Mouse (Mus musculus) embryonic facial prominence, embryonic 10.5 days (tissue): Measurements from ENCODE around the gene Pex7. TPM values are rescaled to one million over a fixed set of nuclear protein-coding genes. Genes with fewer than 3 reads are reported as not detected.

Experiments used
- DNase-seq: peaks from one replicate; pipeline ENCODE4 v3.0.0-alpha.2; 2017; ENCODE audit warnings: low spot score
- H3K27ac ChIP-seq: fragments of 300-500 bp; sonication (generic); replicated peaks from 2 replicates; pipeline ENCODE4 v1.5.1; 2016; ENCODE audit warnings: mild to moderate bottlenecking
- H3K27me3 ChIP-seq: fragments of 300-500 bp; sonication (generic); replicated peaks from 2 replicates; pipeline ENCODE4 v1.6.1; 2016; ENCODE audit warnings: low read depth, mild to moderate bottlenecking; ENCODE audit not compliant: poor library complexity, severe bottlenecking
- H3K36me3 ChIP-seq: fragments of 300-500 bp; sonication (generic); replicated peaks from 2 replicates; pipeline ENCODE4 v1.6.1; 2016; ENCODE audit warnings: mild to moderate bottlenecking, moderate library complexity
- H3K4me1 ChIP-seq: fragments of 300-500 bp; sonication (generic); 2 replicates; pipeline ENCODE4 v1.6.1; 2016
- H3K4me3 ChIP-seq: fragments of 300-500 bp; sonication (generic); 2 replicates; pipeline ENCODE4 v1.5.1; 2016; ENCODE audit warnings: mild to moderate bottlenecking, moderate library complexity
- H3K9me3 ChIP-seq: fragments of 300-500 bp; sonication (generic); 2 replicates; pipeline ENCODE4 v1.6.1; 2016; ENCODE audit warnings: mild to moderate bottlenecking
- WGBS: fragments of 180-500 bp; shearing (Covaris S2); methylation state at CpG from one replicate; pipeline ENCODE4 v1.1.7; 2016; 5-methylcytosine and 5-hydroxymethylcytosine counted together
- polyA plus RNA-seq: library from polyadenylated mRNA; unstranded; fragments of >200 nt; fragmentation: Nextera tagmentation; extraction: Ambion mirVana; gene quantifications from 2 replicates; pipeline ENCODE4 v1.2.1, GENCODE M21; 2016

The Pex7 gene
- polyA plus RNA-seq, 1 experiment from 2014 or later, result 24.8 TPM

DNA sequence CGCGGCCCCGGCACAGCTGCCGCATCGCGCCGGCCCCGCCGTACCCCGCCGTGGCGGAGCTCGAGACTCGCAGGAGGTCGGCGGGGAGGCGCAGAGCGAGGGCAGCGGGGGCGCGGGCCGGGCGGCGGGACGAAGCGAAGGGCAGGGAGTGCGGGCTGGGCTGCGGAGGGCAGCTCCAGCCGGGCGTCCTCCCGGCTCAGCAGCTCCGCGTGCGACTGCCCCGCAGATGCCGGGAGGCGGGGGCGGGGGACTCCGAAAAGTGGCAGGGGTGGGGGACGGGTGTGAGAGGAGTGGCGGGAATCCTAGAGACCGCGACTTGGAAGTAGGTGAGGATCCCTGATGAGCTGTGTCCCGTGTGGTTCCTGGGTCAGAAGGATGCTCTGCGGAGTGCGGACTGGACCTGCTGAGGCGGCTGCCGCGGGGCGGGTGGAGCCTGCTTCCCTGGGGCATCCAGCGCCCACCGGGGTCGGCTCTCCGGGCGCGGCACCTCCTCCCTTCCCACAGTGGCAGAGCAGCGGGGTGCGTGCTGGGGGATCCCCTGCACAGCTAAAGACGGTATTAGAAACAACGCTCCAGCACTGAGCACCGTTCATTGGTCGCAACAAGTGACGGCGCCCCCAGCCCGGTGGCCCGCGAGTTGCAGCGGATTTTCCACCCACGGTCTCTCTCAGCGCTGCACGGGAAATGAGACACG, 56.3 kb downstream of the Pex7 start, which contains the start of gene Slc35d3:
Gene Slc35d3 (minus strand): TSS at position 462 of the 694 bp plus-strand sequence.
- H3K4me3 ChIP-seq, result peak within 1 kb of the TSS; percentile 72
- WGBS, result under 1% methylated on average over 72 of the region's 72 CpGs
- H3K4me1 ChIP-seq, result peaks cover 34% of the 10 kb centered on the region
- H3K36me3 ChIP-seq, result no peaks in the 10 kb centered on the region
- H3K27me3 ChIP-seq, result peaks cover 88% of the 10 kb centered on the region
- H3K27ac ChIP-seq, result no peak within 1 kb of the TSS; the same call in 1 of the 2 replicates
- H3K9me3 ChIP-seq, result no peaks in the 10 kb centered on the region
- peak; percentile 72 for DNase-seq

DNA sequence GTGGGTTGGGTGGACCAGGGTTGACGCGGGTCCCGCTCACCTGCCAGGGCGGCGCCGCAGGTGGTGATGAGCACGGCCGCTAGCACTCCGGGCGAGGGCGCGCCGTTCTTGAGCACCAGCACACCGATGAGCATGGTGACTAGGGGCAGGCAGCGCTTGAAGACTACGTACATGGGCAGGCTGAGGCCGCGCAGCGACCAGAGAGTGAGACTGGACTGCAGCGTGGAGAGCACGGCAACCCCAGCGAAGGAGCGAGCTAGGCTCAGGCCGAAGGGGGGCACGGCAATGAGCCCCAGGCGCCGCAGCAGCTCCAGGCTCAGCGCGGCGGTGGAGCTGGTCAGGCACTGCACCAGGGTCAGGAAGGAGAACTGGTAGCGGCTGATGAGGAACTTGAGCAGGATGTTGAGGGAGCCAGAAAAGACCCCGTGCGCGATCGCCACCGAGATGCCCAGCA, 56.9 kb downstream of the Pex7 start:
- Histone ChIP-seq H3K4me3 (peak overlapping the region; percentile 72), H3K27me3 (peaks cover 93% of the 10 kb centered on the region), H3K9me3 (no peaks in the 10 kb centered on the region), H3K27ac (no peak overlapping the region; the same call in 1 of the 2 replicates), H3K36me3 (no peaks in the 10 kb centered on the region), H3K4me1 (peaks cover 34% of the 10 kb centered on the region)
- DNase-seq, result no peak
- WGBS, result under 1% methylated on average over 36 of the region's 36 CpGs

DNA sequence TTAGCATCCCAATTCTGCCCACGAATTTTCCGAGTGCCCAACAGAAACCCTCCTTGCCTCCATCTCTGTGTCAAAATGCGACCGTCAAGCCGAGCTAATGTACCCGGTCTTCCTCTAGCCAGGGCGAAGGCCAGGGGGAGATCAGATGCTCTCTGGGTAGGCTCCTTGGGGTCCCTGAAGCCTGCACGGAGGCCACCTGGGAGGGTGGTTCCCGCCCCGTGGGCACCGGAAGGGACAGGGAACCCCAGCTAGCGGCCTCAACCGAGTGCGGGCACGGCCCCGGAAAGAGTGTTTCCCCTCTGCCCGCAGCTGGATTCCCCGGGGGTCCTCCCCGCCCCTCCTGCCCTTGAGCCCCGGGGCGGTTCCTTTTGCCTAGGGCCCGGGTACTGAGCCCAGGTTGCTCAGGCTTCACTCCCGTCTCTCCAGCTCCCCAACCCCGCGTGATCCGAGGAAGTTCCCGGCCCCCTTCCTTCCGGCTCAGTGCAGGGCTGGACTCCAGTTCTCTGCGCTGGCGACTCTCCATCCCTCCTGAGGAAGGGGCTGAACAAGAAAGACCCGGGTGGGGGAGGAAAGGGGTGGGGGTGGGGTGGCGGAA, 57.6 kb downstream of the Pex7 start:
- no peaks in the 10 kb centered on the region for H3K9me3 ChIP-seq
- DNase-seq, result peak; percentile 64
- peaks cover 34% of the 10 kb centered on the region for H3K4me1 ChIP-seq
- no peaks in the 10 kb centered on the region for H3K36me3 ChIP-seq
- H3K27ac ChIP-seq, result no peak overlapping the region; the same call in 1 of the 2 replicates
- peak overlapping the region; percentile 72 for H3K4me3 ChIP-seq
- H3K27me3 ChIP-seq, result peaks cover 93% of the 10 kb centered on the region
- under 1% methylated on average over 32 of the region's 32 CpGs for WGBS

DNA sequence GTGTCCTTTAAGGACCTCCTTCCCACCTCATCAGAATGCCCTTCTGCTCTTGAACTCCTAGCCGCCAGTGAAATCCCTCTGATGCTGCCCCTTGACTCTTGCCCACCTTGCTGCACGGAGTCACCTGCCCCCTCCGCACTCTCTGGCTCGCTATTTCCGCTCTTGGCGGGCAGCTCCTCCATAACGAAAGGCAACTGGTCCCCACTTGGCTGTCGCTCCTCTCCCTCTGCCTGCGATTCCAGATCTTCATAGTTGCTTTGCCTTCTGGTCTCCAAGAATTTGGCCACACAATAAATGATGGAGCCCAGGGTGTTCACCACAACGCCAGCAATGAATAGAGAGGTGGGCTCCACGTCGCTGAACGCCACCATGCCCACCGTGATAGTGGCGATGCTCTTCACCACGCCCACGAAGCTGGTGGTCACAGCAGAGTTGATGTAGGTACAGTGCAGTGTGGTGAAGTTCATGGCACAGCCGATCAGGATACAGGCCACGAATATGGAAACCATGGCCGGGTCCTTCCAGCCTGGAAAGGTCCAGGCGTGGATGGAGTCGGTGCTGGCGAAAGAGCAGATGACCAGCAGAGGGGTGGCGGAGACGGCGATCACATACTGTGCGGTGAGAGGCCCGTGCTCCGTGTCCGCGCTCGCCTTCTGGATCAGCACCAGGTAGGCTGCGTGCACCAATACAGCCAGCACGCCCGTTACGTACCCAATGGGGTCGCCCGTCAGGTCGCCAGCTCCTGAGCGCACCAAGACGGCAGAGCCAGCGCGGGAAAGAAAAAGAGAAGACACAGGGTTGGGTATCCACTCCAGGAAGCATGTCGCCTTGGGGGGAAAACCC, 58.3 kb downstream of the Pex7 start:
- 4% methylated on average over 44 of the region's 44 CpGs for WGBS
- Histone ChIP-seq H3K36me3 (no peaks in the 10 kb centered on the region), H3K9me3 (no peaks in the 10 kb centered on the region), H3K27me3 (peaks cover 93% of the 10 kb centered on the region), H3K4me1 (peaks cover 34% of the 10 kb centered on the region), H3K27ac (no peak overlapping the region), H3K4me3 (peak overlapping the region; percentile 72)
- DNase-seq, result peak; percentile 16

DNA sequence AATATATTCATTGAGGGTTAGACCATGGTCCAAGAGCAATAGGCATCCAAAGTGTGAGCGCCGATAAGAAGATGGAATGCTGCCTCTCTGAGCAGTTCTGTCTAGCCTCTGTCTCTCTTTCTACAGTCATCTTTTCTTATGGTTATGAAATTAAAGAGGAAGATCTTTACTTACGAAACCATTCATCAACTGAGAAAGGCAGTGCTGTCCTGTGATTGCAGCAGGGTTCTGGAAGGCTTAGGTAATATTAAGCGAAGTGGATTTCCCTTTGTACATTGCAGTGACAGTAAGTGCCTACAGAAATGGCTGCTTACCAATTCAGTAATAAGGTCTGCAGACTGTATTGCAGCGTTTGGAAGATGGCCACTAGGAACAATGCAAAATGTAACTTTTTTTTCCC, 67.7 kb downstream of the Pex7 start:
- H3K4me3 ChIP-seq, result no peak overlapping the region
- H3K9me3 ChIP-seq, result no peaks in the 10 kb centered on the region
- H3K27ac ChIP-seq, result no peak overlapping the region
- no peak for DNase-seq
- WGBS, result 93% methylated on average over 5 of the region's 5 CpGs
- H3K27me3 ChIP-seq, result peaks cover 8% of the 10 kb centered on the region
- H3K4me1 ChIP-seq, result no peaks in the 10 kb centered on the region
- H3K36me3 ChIP-seq, result no peaks in the 10 kb centered on the region

DNA sequence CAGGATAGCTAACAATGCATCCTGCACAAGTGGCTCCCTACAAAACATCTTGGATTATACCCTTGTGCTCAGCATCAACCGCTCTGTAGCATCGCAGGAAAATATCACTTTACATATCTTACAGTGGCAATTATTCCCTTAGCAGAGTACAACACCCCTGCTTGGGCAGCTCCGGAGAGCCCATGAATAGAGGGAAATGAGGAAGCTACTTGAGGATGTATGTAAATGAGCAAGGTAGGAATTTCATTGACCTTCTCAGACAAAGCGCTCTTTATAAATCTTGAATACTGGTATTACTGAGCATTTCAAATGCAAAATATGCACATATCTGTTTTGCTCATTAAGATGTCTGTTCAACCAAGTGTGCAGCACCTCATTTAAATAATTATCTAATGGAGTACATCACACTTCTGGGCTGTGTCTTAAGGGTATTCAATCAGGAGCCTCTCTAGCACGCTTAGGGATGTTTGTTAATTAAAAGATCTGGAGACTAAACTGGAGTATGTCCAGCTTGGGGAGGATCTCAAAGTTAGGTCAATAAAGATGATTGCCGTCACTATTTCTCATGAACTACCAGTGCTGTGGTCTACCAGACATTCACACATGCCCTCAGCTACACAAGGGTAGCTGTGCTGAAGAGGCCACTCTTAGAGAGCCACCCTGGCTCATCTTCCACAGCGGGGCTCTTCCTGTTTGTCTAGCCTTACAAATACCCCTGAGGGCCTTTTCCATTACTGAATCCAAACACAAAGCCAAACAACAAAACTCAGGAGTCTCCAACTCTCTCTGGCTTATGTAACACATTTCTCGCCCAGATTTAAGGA, 71.4 kb downstream of the Pex7 start:
- WGBS, result 71% methylated on average over 8 of the region's 8 CpGs
- H3K9me3 ChIP-seq, result no peaks in the 10 kb centered on the region
- H3K4me3 ChIP-seq, result no peak overlapping the region
- no peaks in the 10 kb centered on the region for H3K27me3 ChIP-seq
- H3K36me3 ChIP-seq, result no peaks in the 10 kb centered on the region
- no peaks in the 10 kb centered on the region for H3K4me1 ChIP-seq
- H3K27ac ChIP-seq, result no peak overlapping the region
- DNase-seq, result no peak

DNA sequence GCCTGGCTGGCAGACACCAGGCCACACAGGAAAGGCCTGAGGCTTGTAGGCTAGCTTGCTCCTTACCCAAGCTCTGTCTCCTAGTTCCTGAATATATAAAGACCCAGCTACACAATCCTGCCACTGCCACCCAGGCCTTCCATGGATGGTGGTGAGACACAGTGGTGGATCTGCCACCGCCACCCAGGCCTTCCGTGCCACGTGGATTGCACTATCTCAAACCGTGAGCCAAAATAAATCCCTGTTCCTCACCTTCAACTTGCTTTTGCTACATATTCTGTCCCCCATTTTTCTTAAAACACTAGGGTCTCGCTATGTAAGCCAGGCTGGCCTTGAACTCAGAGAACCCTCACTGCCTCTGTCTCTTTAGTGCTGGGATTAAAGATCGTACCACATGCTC, 73.3 kb downstream of the Pex7 start:
- Histone ChIP-seq H3K4me1 (no peaks in the 10 kb centered on the region), H3K27ac (no peak overlapping the region), H3K9me3 (no peaks in the 10 kb centered on the region), H3K36me3 (no peaks in the 10 kb centered on the region), H3K27me3 (no peaks in the 10 kb centered on the region), H3K4me3 (no peak overlapping the region)
- no peak for DNase-seq
- WGBS, result 94% methylated on average over 6 of the region's 6 CpGs

DNA sequence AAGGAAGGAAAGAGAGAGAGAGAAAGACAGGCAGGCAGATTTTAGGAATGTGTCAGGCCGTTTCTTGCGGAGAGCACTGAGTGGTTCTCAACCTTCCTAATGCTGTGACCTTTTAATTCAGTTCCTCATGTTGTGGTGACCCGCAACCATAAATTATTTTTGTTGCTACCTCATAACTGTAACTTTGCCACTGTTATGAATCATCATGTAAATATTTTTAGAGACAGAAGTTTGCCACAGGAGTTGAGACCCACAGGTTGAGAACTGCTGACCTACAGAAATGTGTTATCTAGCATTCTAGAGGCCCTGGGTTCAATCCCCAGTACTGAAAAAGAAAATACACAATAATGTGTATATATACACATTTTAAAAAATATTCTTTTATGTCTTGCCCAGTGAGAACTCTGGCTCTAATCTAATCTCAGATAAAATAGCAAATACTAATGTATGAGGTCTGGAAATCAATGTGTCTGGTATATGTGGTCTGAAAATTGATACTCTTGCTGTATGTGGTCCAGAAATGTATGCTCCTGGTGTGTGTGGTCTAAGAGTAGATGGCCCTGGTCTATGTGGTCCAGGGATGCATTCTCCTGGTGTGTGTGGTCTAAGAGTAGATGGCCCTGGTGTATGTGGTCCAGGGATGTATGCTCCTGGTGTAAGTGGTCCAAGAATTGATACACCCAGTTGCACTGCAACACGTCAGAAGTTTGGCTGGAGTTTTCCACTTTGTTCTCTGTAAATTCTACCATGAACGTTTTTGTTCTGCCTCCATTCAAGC, 76.2 kb downstream of the Pex7 start:
- Histone ChIP-seq H3K36me3 (no peaks in the 10 kb centered on the region), H3K27me3 (no peaks in the 10 kb centered on the region), H3K9me3 (no peaks in the 10 kb centered on the region), H3K4me1 (no peaks in the 10 kb centered on the region), H3K27ac (no peak overlapping the region), H3K4me3 (no peak overlapping the region)
- 89% methylated on average over 5 of the region's 5 CpGs for WGBS
- no peak for DNase-seq

DNA sequence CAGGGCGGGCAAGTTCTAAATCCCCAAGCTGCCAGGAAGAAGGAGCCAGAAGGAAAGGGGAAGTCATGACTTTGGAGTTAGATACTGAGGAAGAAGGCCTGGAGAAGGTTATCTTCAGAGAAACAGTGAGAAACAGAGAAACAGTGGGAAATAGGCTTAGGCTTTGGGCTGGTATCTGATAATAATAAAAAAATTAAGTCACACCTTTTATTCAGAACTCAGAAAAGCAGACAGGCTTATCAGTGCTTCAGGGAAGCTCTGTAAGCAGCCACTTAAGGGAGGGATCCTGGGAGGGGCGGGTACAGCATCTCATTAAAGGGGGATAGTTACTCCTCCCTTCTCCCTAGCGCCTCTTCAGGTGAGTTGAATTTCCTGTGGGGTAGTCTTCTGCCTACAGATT, 86.5 kb downstream of the Pex7 start:
- no peaks in the 10 kb centered on the region for H3K36me3 ChIP-seq
- 0 out of 2 replicates have a peak, but pooled peaks cover 3% of the 10 kb centered on the region for H3K4me1 ChIP-seq
- peaks cover 13% of the 10 kb centered on the region; the same call in 1 of the 2 replicates for H3K27me3 ChIP-seq
- WGBS, result 55% methylated on average over 3 of the region's 3 CpGs
- no peaks in the 10 kb centered on the region for H3K9me3 ChIP-seq
- no peak overlapping the region for H3K27ac ChIP-seq
- H3K4me3 ChIP-seq, result no peak overlapping the region
- no peak for DNase-seq

DNA sequence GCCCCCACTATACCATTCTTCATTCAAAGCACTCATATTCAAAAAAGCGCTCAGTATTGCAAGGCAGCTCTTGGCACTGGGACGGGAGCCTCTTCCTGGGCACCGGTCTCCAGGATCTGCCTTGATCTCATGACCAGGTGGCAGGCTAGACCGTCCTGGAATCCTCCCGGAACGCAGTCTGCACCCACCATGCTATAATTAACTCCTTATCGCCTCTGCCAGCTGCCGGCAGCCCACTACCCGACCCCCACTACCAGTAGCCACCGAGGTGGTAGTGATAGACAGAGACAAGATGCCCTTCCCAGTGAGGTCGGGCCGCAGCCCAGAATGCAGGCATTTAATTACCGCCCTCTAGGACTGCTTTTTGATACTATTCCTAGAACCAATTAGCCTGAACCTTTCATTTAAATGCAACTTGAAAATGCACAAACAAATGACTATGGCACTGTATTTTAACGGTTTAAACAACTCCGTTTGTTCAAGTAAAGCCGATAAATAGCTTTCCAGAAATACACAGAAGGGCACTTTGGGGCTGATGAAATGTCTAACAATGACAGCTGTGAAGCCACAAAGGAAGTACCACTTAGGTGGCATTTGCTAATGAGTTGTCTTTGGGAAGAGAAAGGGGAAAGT, 88.7 kb downstream of the Pex7 start:
- Histone ChIP-seq H3K4me1 (peaks cover 10% of the 10 kb centered on the region), H3K27me3 (peaks cover 13% of the 10 kb centered on the region; the same call in 1 of the 2 replicates), H3K9me3 (no peaks in the 10 kb centered on the region), H3K36me3 (no peaks in the 10 kb centered on the region), H3K27ac (no peak overlapping the region), H3K4me3 (no peak overlapping the region)
- WGBS, result 54% methylated on average over 16 of the region's 16 CpGs
- DNase-seq, result no peak

DNA sequence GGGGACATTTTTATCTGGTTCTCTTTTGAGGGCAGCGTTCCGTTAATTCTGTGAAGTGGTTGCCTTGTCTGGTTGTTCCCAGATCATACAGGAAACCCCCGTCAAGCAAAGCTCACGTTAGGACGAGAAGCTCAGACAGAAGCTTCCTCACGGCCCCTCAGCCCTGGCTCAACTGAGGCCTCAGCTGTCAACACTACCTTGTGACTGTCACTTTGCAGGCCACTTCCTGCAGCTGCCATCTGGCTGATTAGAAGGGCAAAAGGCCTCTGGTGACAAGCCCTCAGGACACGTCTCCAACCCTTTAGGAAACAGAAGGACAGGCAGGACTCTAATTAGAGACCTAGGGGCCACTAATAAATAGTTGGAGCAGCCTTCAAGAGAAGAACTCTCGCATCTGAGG, 92.1 kb downstream of the Pex7 start:
- DNase-seq, result peak; percentile 20
- WGBS, result 29% methylated on average over 8 of the region's 8 CpGs
- H3K9me3 ChIP-seq, result no peaks in the 10 kb centered on the region
- H3K4me3 ChIP-seq, result no peak overlapping the region
- no peak overlapping the region for H3K27ac ChIP-seq
- peaks cover 13% of the 10 kb centered on the region; the same call in 1 of the 2 replicates for H3K27me3 ChIP-seq
- H3K36me3 ChIP-seq, result no peaks in the 10 kb centered on the region
- peaks cover 10% of the 10 kb centered on the region for H3K4me1 ChIP-seq
